Mouse (Mus musculus) thymus, adult 2 months (tissue): Measurements from ENCODE around the gene Wdr90.

Source experiments
- CTCF ChIP-seq: fragments of 200-500 bp; IDR thresholded peaks from 2 replicates; pipeline ENCODE4 v1.5.1; 2012; ENCODE audit warnings: mild to moderate bottlenecking, control low read depth, low read length, moderate library complexity, borderline replicate concordance; ENCODE audit not compliant: control insufficient read depth, poor library complexity, insufficient read depth; ENCODE audit errors: extremely low read depth
- POLR2A ChIP-seq: fragments of 200-500 bp; IDR thresholded peaks from 2 replicates; pipeline ENCODE4 v1.6.1; 2012; ENCODE audit warnings: mild to moderate bottlenecking, low read length, control low read depth, moderate library complexity; ENCODE audit not compliant: control insufficient read depth, poor library complexity, insufficient read depth; ENCODE audit errors: extremely low read depth

- TF ChIP-seq CTCF: no peak
- no peak for TF ChIP-seq POLR2A
These were observed 27.5 kb upstream of the Wdr90 start for GRCm38 (mm10) chr17:25888837-25889236.
